Mouse (Mus musculus) CH12.LX (cell line): ENCODE measurements around the gene Ms4a13. TPM values are rescaled to one million over a fixed set of nuclear protein-coding genes. Genes with fewer than 3 reads are reported as not detected.
A peak's percentile ranks its signal among the peaks of the same experiment; 100 is the strongest.
"Not testable (repeated sequence)": the region's sequence is repeated elsewhere in the genome, so short reads cannot be mapped to it uniquely, and the experiment has no call there.

Experiments
- DNase-seq: peaks from one replicate; pipeline ENCODE4 v3.0.0-alpha.2; 2013; ENCODE audit errors: extremely low read depth
- H3K27ac ChIP-seq: 2 replicates; pipeline ENCODE4 v1.5.1; 2012; ENCODE audit warnings: low read depth, mild to moderate bottlenecking, control low read depth, moderate library complexity; ENCODE audit not compliant: insufficient read depth
- H3K27me3 ChIP-seq: replicated peaks from 2 replicates; pipeline ENCODE3; 2012; ENCODE audit warnings: inconsistent platforms
- H3K36me3 ChIP-seq, 2 experiments: replicated peaks in 1 of 2; 2 replicates each; pipeline versions ENCODE3 to v1.6.1; 2012; ENCODE audit warnings: inconsistent platforms in 1 of 2, low read length in 1 of 2, mild to moderate bottlenecking in 1 of 2, mixed read lengths in 1 of 2, moderate library complexity in 1 of 2; ENCODE audit not compliant: control insufficient read depth in 1 of 2, insufficient read depth in 1 of 2
- H3K4me1 ChIP-seq, 2 experiments: 2 replicates each; pipeline ENCODE4 v1.6.1; 2012; ENCODE audit warnings: inconsistent platforms in 1 of 2, moderate library complexity in 1 of 2; ENCODE audit not compliant: insufficient read depth in 2 of 2, control insufficient read depth in 1 of 2
- H3K4me2 ChIP-seq: 2 replicates; pipeline ENCODE4 v1.6.1; 2012; ENCODE audit warnings: low read depth, mild to moderate bottlenecking, control low read depth; ENCODE audit not compliant: poor library complexity, insufficient read depth, severe bottlenecking
- H3K4me3 ChIP-seq, 3 experiments: fragments of 150-350 bp in 1 of 3; sonication (generic) in 1 of 3; replicated peaks in 1 of 3; 2 replicates each; pipeline versions ENCODE3 to v1.5.1; 2011 to 2012; ENCODE audit warnings: low read depth in 2 of 3, low read length in 2 of 3, mild to moderate bottlenecking in 2 of 3, moderate library complexity in 2 of 3, control low read depth in 1 of 3, improper control_type of control experiment in 1 of 3, inconsistent platforms in 1 of 3, mixed read lengths in 1 of 3; ENCODE audit not compliant: poor library complexity in 1 of 3
- H3K79me2 ChIP-seq: replicated peaks from 2 replicates; pipeline ENCODE4 v1.6.1; 2012; ENCODE audit warnings: mild to moderate bottlenecking, moderate library complexity; ENCODE audit not compliant: control insufficient read depth, poor library complexity, insufficient read depth, severe bottlenecking; ENCODE audit errors: extremely low read depth
- H3K9ac ChIP-seq: 2 replicates; pipeline ENCODE4 v1.6.1; 2012; ENCODE audit warnings: low read depth, mild to moderate bottlenecking, control low read depth, moderate library complexity; ENCODE audit not compliant: insufficient read depth
- H3K9me3 ChIP-seq: replicated peaks from 2 replicates; pipeline ENCODE3; 2012; ENCODE audit warnings: low read length, inconsistent platforms, mixed read lengths
- CTCF ChIP-seq, 2 experiments: IDR thresholded peaks in 1 of 2; conservative IDR thresholded peaks in 1 of 2; 2 replicates each; pipeline ENCODE4 v1.5.1; 2011 to 2012; ENCODE audit warnings: low read depth in 2 of 2, low read length in 2 of 2, improper control_type of control experiment in 1 of 2, inconsistent platforms in 1 of 2, mild to moderate bottlenecking in 1 of 2, moderate library complexity in 1 of 2
- E2F4 ChIP-seq: IDR thresholded peaks from 2 replicates; pipeline ENCODE4 v1.6.1; 2011; ENCODE audit warnings: low read depth, low read length, improper control_type of control experiment; ENCODE audit not compliant: insufficient replicate concordance
- IRF4 ChIP-seq: IDR thresholded peaks from 2 replicates; pipeline ENCODE4 v1.6.1; 2014; ENCODE audit warnings: low read depth, mild to moderate bottlenecking, inconsistent platforms, low read length, improper control_type of control experiment
- JUND ChIP-seq: conservative IDR thresholded peaks from 2 replicates; pipeline ENCODE4 v1.6.1; 2011; ENCODE audit warnings: low read depth, low read length, improper control_type of control experiment
- KAT2A ChIP-seq: IDR thresholded peaks from 2 replicates; pipeline ENCODE4 v1.6.1; 2012; ENCODE audit warnings: low read length, improper control_type of control experiment, inconsistent platforms; ENCODE audit not compliant: insufficient replicate concordance
- MAFK ChIP-seq: IDR thresholded peaks from 2 replicates; pipeline ENCODE4 v1.6.1; 2011; ENCODE audit warnings: low read length, improper control_type of control experiment; ENCODE audit not compliant: insufficient replicate concordance
- MAX ChIP-seq: IDR thresholded peaks from 2 replicates; pipeline ENCODE4 v1.6.1; 2011; ENCODE audit warnings: low read length, improper control_type of control experiment
- PAX5 ChIP-seq: IDR thresholded peaks from 2 replicates; pipeline ENCODE4 v1.6.1; 2012; ENCODE audit warnings: low read length, inconsistent platforms, mixed read lengths
- POLR2A ChIP-seq: IDR thresholded peaks from 2 replicates; pipeline ENCODE4 v1.6.1; 2011; ENCODE audit warnings: low read depth, mild to moderate bottlenecking, improper control_type of control experiment, low read length
- SIN3A ChIP-seq: IDR thresholded peaks from 2 replicates; pipeline ENCODE4 v1.6.1; 2012; ENCODE audit warnings: low read length, improper control_type of control experiment, inconsistent platforms
- TCF12 ChIP-seq: IDR thresholded peaks from 2 replicates; pipeline ENCODE4 v1.6.1; 2014; ENCODE audit warnings: low read depth, mild to moderate bottlenecking, inconsistent platforms, low read length, improper control_type of control experiment
- UBTF ChIP-seq: IDR thresholded peaks from 2 replicates; pipeline ENCODE4 v1.6.1; 2012; ENCODE audit warnings: low read depth, mild to moderate bottlenecking, inconsistent platforms, low read length, improper control_type of control experiment, moderate library complexity
- USF1 ChIP-seq: IDR thresholded peaks from 2 replicates; pipeline ENCODE4 v1.6.1; 2014; ENCODE audit warnings: low read depth, mild to moderate bottlenecking, inconsistent platforms, low read length, improper control_type of control experiment
- USF2 ChIP-seq: conservative IDR thresholded peaks from 2 replicates; pipeline ENCODE4 v1.6.1; 2011; ENCODE audit warnings: low read depth, low read length, improper control_type of control experiment
- ZKSCAN1 ChIP-seq: IDR thresholded peaks from 2 replicates; pipeline ENCODE4 v1.6.1; 2012; ENCODE audit warnings: low read depth, inconsistent platforms, low read length, improper control_type of control experiment, borderline replicate concordance
- ZMIZ1 ChIP-seq: IDR thresholded peaks from 2 replicates; pipeline ENCODE4 v1.6.1; 2012; ENCODE audit warnings: low read depth, mild to moderate bottlenecking, inconsistent platforms, low read length, improper control_type of control experiment
- ZNF384 ChIP-seq: IDR thresholded peaks from 2 replicates; pipeline ENCODE4 v1.6.1; 2012; ENCODE audit warnings: low read depth, low read length, improper control_type of control experiment, inconsistent platforms
- dilution Hi-C: fragments of 300-500 bp; cut with MboI; formaldehyde crosslinking; loops from 2 replicates; pipeline ENCODE4 v1.14.3; 2020; ENCODE audit warnings: low sequenced_read_pairs; ENCODE audit not compliant: extremely low pct_unique_long_range_greater_than_20kb, extremely low pct_ligation_motif_present
- in situ Hi-C: fragments of 300-500 bp; cut with MboI; formaldehyde crosslinking; loops from 3 replicates; pipeline ENCODE4 v1.14.3; 2019; ENCODE audit warnings: low sequenced_read_pairs, low pct_ligation_motif_present, low pct_unique_long_range_greater_than_20kb, mixed read lengths
- polyA plus RNA-seq: library from polyadenylated mRNA; unstranded; fragments of >175 nt; gene quantifications from 2 replicates; pipeline ENCODE4 v1.2.1, GENCODE M21; 2012; ENCODE audit warnings: low read depth; ENCODE audit not compliant: insufficient read length
- total RNA-seq, 2 experiments: library from RNA; depleted of rRNA; stranded (reverse); fragments of 300-350 nt in 1 of 2; fragments of >200 nt in 1 of 2; gene quantifications; 2 replicates each; pipeline ENCODE4 v1.2.3; 2012 to 2014

Ms4a13 gene
- total and polyA plus RNA-seq, 3 experiments, result not detected

GRCm38 (mm10) chr19:11157890-11158289 is 38.6 kb downstream of the Ms4a13 start:
- dilution Hi-C loops, H3K79me2 ChIP-seq: not testable (repeated sequence)

GRCm38 (mm10) chr19:11135336-11135735 is 61.2 kb downstream of the Ms4a13 start:
- H3K4me2 ChIP-seq, result no peak overlapping the region
- no peak overlapping the region for H3K9ac ChIP-seq
- TF ChIP-seq IRF4, result no peak
- no peak for TF ChIP-seq KAT2A
- no peak for TF ChIP-seq MAX
- TF ChIP-seq MAFK, result no peak
- no peak for TF ChIP-seq USF1
- no peak for TF ChIP-seq ZNF384
- TF ChIP-seq TCF12, result no peak
- no peak for TF ChIP-seq CTCF (conservative IDR thresholded peaks at IDR 0.05 in 1 of 2, IDR thresholded peaks at IDR 0.05 in 1 of 2; ENCODE audit: low read depth in 2 of 2, low read length in 2 of 2)
- TF ChIP-seq JUND, result no peak
- TF ChIP-seq E2F4, result no peak
- TF ChIP-seq SIN3A, result no peak
- TF ChIP-seq PAX5, result no peak
- TF ChIP-seq UBTF, result no peak
- no peak for TF ChIP-seq POLR2A
- no peak for TF ChIP-seq USF2
- no peak for TF ChIP-seq ZKSCAN1
- no peak for TF ChIP-seq ZMIZ1
- TF ChIP-seq, all 38 proteins: peak for 0
- no peaks in the 10 kb centered on the region for H3K9me3 ChIP-seq
- in situ Hi-C loops, result no loop called here
- dilution Hi-C loops, result no loop called here
- DNase-seq, result no peak
- H3K4me3 ChIP-seq, result no peak overlapping the region
- no peak overlapping the region for H3K27ac ChIP-seq
- H3K79me2 ChIP-seq, result no peaks in the 10 kb centered on the region
- peaks cover 0 to 3% of the 10 kb centered on the region in 2 experiments; a peak in 1 of 4 replicates for H3K4me1 ChIP-seq
- H3K27me3 ChIP-seq, result no peaks in the 10 kb centered on the region
- H3K36me3 ChIP-seq, result no peaks in the 10 kb centered on the region

More at GRCm38 (mm10) chr19:11157890-11158289, 38.6 kb downstream of the Ms4a13 start:
- H3K4me1 ChIP-seq, in situ Hi-C loops, H3K27me3 ChIP-seq, H3K36me3 ChIP-seq, H3K9me3 ChIP-seq, H3K9ac ChIP-seq, H3K4me2 ChIP-seq, H3K27ac ChIP-seq, H3K4me3 ChIP-seq, DNase-seq: not testable (repeated sequence)
- TF ChIP-seq ZNF384, result peak; percentile 79
